Mouse (Mus musculus) C2C12 (cell line): Measurements from ENCODE around the gene Tspan14. TPM values are rescaled to one million over a fixed set of nuclear protein-coding genes. Genes with fewer than 3 reads are reported as not detected.

Experiments used
- H3K27me3 ChIP-seq: one replicate; pipeline ENCODE4 v1.6.1; 2011; ENCODE audit not compliant: control insufficient read depth, insufficient read depth, insufficient read length
- H3K36me3 ChIP-seq: one replicate; pipeline ENCODE4 v1.6.1; 2011; ENCODE audit not compliant: control insufficient read depth, insufficient read depth
- H3K4me3 ChIP-seq: one replicate; pipeline ENCODE4 v1.5.1; 2011; ENCODE audit warnings: mild to moderate bottlenecking, control low read depth; ENCODE audit not compliant: poor library complexity, insufficient read depth, severe bottlenecking
- H3K79me2 ChIP-seq: one replicate; pipeline ENCODE4 v1.6.1; 2011; ENCODE audit not compliant: control insufficient read depth, insufficient read depth
- H3K79me3 ChIP-seq: one replicate; pipeline ENCODE4 v1.6.1; 2011; ENCODE audit warnings: low read depth, control low read depth
- H3ac ChIP-seq: one replicate; pipeline ENCODE3; 2011; ENCODE audit warnings: low read depth; ENCODE audit not compliant: control insufficient read depth, insufficient read length
- CEBPB ChIP-seq: IDR thresholded peaks from one replicate; pipeline ENCODE4 v1.6.1; 2011; ENCODE audit warnings: low read depth, mild to moderate bottlenecking, control low read depth, moderate library complexity
- CTCF ChIP-seq: IDR thresholded peaks from one replicate; pipeline ENCODE4 v1.5.1; 2011; ENCODE audit not compliant: control insufficient read depth, insufficient read depth, insufficient read length
- FOSL1 ChIP-seq: IDR thresholded peaks from one replicate; pipeline ENCODE4 v1.8.0; 2011; ENCODE audit warnings: mild to moderate bottlenecking, low read length; ENCODE audit not compliant: poor library complexity, insufficient read depth, severe bottlenecking
- MAX ChIP-seq: IDR thresholded peaks from one replicate; pipeline ENCODE4 v1.6.1; 2011; ENCODE audit warnings: mild to moderate bottlenecking, control low read depth
- MYOD1 ChIP-seq: IDR thresholded peaks from one replicate; pipeline ENCODE4 v1.6.1; 2011; ENCODE audit warnings: low read depth; ENCODE audit not compliant: control insufficient read depth, insufficient read length
- MYOG ChIP-seq: IDR thresholded peaks from one replicate; pipeline ENCODE4 v1.6.1; 2011; ENCODE audit not compliant: control insufficient read depth, insufficient read length; ENCODE audit errors: extremely low read depth
- USF1 ChIP-seq: IDR thresholded peaks from one replicate; pipeline ENCODE4 v1.6.1; 2011; ENCODE audit warnings: low read depth, mild to moderate bottlenecking, control low read depth, moderate library complexity
- polyA plus RNA-seq: library from polyadenylated mRNA; unstranded; fragments of >200 nt; fragmentation: generic; extraction: Trizol; gene quantifications from one replicate; pipeline ENCODE4 v1.2.1, GENCODE M21; 2012; ENCODE audit warnings: missing spikeins

The Tspan14 gene
- polyA plus RNA-seq, 1 experiment: 41.5 TPM

DNA sequence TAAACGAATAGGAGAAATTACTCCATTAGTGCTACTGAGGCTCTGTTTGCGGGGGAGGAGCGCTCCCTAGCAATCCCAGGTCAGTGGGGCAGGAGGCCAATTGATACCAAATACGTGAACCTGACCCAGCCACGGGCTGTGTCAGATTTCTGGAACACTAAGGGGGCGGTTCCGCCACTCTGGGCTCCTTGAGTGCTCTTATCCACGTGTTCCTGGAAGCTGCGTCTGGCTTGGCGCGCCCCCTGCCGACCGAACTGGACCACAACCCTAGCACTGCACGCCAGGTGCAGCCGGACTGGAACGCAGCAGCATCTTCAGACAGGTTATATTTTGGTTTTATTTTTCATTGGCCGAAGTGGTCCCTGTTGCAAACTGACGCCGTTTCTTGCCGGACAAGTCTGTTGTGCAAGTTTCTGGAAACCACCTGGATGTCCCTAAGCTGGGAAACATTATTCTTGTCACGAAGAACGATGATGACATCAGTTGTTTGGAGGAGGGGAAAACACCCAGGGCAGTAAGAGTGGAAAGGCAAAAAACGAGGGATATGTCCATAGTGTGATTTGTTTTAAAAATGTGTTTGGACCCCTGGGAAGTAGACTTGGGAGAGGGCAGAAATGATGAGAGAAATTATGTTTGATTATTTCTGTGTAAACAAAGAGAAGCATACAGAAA, 71.9 kb downstream of the Tspan14 start:
- TF ChIP-seq MYOG: no peak
- no peak for TF ChIP-seq FOSL1
- TF ChIP-seq CTCF: peak; percentile 86
- no peak for TF ChIP-seq CEBPB
- no peak for TF ChIP-seq MYOD1
- no peak for TF ChIP-seq USF1
- peak; percentile 75 for TF ChIP-seq MAX

DNA sequence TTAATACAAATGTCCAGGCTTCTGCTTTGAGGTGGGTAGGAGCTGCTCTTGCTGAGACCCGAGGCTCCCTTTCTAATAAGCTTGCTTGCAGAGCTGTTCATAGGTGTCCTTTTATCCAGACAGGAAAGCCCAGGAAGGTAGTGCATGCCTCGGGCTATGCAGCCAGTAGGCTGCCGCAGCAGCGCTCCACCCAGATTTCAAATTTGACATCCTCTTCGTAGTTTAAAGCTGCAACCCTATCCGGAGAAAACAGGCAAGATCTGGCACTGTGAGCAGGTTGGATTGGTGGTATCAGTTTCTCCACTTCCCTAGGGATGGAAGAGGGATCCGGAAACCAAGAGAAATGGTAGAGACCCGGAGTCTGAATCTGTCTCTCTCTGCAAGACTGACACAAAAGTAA, 72.7 kb downstream of the Tspan14 start:
- Histone ChIP-seq H3K4me3 (no peak overlapping the region), H3ac (no peak overlapping the region), H3K27me3 (no peaks in the 10 kb centered on the region), H3K79me2 (no peaks in the 10 kb centered on the region), H3K36me3 (no peaks in the 10 kb centered on the region), H3K79me3 (no peaks in the 10 kb centered on the region)
- no peak for TF ChIP-seq CTCF
- TF ChIP-seq USF1: no peak
- TF ChIP-seq FOSL1: no peak
- TF ChIP-seq MYOG: no peak
- no peak for TF ChIP-seq CEBPB
- TF ChIP-seq MYOD1: no peak
- no peak for TF ChIP-seq MAX

More for the DNA sequence above, 71.9 kb downstream of the Tspan14 start:
- Histone ChIP-seq H3ac (no peak overlapping the region), H3K36me3 (no peaks in the 10 kb centered on the region), H3K27me3 (no peaks in the 10 kb centered on the region), H3K79me2 (no peaks in the 10 kb centered on the region), H3K79me3 (no peaks in the 10 kb centered on the region), H3K4me3 (no peak overlapping the region)

DNA sequence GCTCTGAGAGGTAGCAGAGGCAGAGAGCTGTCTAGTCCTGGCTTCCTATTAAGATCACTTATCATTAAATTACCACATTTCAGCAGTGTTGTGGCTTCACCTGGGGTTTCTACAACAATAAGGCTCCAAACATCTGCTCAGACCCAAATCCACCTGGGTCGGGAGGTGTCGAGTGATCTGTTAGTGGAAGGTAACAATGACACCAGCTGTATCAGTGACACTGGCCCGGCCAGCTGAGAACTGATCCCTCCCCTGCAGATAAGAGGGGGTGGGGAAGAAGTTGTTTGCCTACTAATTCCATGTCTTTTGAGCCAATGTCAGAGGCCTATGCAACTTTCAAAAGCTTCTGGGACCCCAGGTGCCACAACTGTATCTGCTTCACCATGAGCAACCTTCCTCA, 73.4 kb downstream of the Tspan14 start, which contains the start of gene Sh2d4b:
Sh2d4b (minus strand) TSS at position 71 of the 400 bp plus-strand sequence.
- no peaks in the 10 kb centered on the region for H3K27me3 ChIP-seq
- H3K36me3 ChIP-seq: no peaks in the 10 kb centered on the region
- H3K4me3 ChIP-seq: no peak within 1 kb of the TSS
- H3K79me3 ChIP-seq: no peaks in the 10 kb centered on the region
- TF ChIP-seq CTCF (no peak), MAX (no peak), USF1 (no peak), FOSL1 (no peak), MYOD1 (no peak), MYOG (no peak)
- no peaks in the 10 kb centered on the region for H3K79me2 ChIP-seq
- no peak within 1 kb of the TSS for H3ac ChIP-seq

DNA sequence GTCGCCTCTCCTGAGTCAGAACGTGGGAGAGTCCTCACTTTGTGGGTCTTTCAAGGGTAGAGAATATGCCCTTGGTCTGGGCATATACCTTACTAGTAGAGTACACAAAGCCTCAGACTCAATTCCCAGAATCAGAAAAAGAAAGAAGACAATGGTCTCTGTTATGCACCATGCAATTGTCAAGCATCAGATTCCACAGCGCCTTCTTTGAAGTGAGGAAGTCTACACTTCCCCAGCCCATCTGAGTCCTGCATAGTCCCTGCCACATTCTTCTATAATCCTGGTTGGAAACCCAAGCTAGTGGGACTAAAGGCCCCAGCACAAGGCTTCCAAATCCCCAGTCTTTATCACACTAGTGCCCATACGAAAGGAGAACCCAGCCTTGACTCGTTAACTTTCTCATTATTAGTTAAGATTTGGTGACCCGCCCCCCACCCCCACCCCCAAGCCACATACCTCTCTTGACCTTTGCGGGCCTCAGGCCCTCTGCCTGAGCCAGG, 74.2 kb downstream of the Tspan14 start:
- TF ChIP-seq USF1 (no peak), CTCF (no peak), FOSL1 (no peak), MAX (no peak), MYOG (no peak), MYOD1 (no peak), CEBPB (no peak)
- no peak overlapping the region for H3ac ChIP-seq
- no peaks in the 10 kb centered on the region for H3K79me2 ChIP-seq
- no peaks in the 10 kb centered on the region for H3K27me3 ChIP-seq
- H3K36me3 ChIP-seq: no peaks in the 10 kb centered on the region
- H3K4me3 ChIP-seq: no peak overlapping the region
- H3K79me3 ChIP-seq: no peaks in the 10 kb centered on the region

DNA sequence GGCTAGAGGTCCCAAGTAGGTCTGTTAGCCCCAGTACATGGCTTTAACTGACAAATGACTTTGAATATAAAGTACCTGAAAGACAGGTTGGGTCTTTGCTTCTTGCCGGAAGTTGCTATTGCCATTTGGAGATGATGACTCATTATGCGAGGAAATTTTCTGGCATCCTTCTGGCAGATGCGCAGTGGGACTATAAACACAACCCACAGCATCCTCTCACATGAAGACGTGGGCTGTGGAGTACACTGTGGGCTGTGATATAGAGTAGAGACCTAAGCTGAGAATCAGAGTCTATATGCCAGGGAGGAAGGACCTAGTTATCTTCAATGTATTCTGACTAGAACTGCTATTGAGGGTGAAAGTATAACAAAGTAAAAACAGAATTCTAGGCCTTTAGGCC, 75.1 kb downstream of the Tspan14 start:
- no peaks in the 10 kb centered on the region for H3K79me3 ChIP-seq
- H3K27me3 ChIP-seq: no peaks in the 10 kb centered on the region
- H3K36me3 ChIP-seq: no peaks in the 10 kb centered on the region
- H3K4me3 ChIP-seq: no peak overlapping the region
- no peaks in the 10 kb centered on the region for H3K79me2 ChIP-seq
- no peak for TF ChIP-seq FOSL1
- no peak for TF ChIP-seq MAX
- no peak for TF ChIP-seq MYOG
- TF ChIP-seq CTCF: no peak
- no peak for TF ChIP-seq USF1
- no peak for TF ChIP-seq CEBPB
- TF ChIP-seq MYOD1: no peak
- no peak overlapping the region for H3ac ChIP-seq

DNA sequence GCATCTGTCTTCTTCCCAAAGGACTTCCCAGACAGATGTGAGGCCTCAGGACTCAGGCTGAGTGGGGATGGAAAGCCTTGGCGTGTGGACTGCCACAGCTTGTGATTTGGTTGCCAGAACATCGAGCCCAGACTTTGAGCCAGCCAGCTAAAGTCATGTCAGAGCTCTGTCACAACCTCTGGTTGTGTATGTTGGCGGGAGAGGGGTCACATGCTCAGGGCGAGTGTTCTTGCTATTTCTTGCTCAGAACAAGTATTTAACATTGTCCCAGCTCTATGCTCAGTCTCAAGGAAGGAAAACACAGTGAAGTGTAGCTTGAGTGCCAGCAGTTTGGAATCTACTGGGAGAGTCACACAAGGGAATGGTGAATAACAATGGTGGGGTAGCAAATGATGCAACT, 76.9 kb downstream of the Tspan14 start:
- no peak overlapping the region for H3ac ChIP-seq
- H3K4me3 ChIP-seq: no peak overlapping the region
- TF ChIP-seq USF1 (no peak), CEBPB (no peak)
- H3K36me3 ChIP-seq: no peaks in the 10 kb centered on the region
- H3K27me3 ChIP-seq: no peaks in the 10 kb centered on the region
- H3K79me3 ChIP-seq: no peaks in the 10 kb centered on the region
- no peaks in the 10 kb centered on the region for H3K79me2 ChIP-seq
